Mouse (Mus musculus): ENCODE data around the gene Mrps18a.

The Mrps18a gene

GRCm38 (mm10) chr17:46101906-46102305, 8.9 kb upstream of the Mrps18a start:
- in situ Hi-C loops (cut with MboI, MseI): no loop called here

GRCm38 (mm10) chr17:46102608-46103159, 8.1 kb upstream of the Mrps18a start:
- in situ Hi-C loops (cut with MboI, MseI): no loop called here

- in situ Hi-C loops (cut with MboI, MseI): no loop called here
Measured at GRCm38 (mm10) chr17:46104487-46104886, 6.3 kb upstream of the Mrps18a start.

GRCm38 (mm10) chr17:46108286-46108685, 2.5 kb upstream of the Mrps18a start:
- in situ Hi-C loops (cut with MboI, MseI): no loop called here

- in situ Hi-C loops (cut with MboI, MseI): loop anchor here (5.0 kb wide), 1 partner anchor 388 kb away; no protein-coding TSS in a partner anchor
Measured at GRCm38 (mm10) chr17:46115489-46115888, 4.7 kb downstream of the Mrps18a start.

GRCm38 (mm10) chr17:46116138-46116537, 5.4 kb downstream of the Mrps18a start:
- in situ Hi-C loops (cut with MboI, MseI): loop anchor here (5.0 kb wide), 1 partner anchor 389 kb away; no protein-coding TSS in a partner anchor

- in situ Hi-C loops (cut with MboI, MseI): loop anchor here (5.0 kb wide), 1 partner anchor 390 kb away; no protein-coding TSS in a partner anchor
Measured at GRCm38 (mm10) chr17:46116881-46117280, 6.1 kb downstream of the Mrps18a start.

GRCm38 (mm10) chr17:46117623-46118422, 7.0 kb downstream of the Mrps18a start:
- in situ Hi-C loops (cut with MboI, MseI): loop anchor here (5.0 kb wide), 1 partner anchor 391 kb away; no protein-coding TSS in a partner anchor

GRCm38 (mm10) chr17:46118423-46118850, 7.7 kb downstream of the Mrps18a start:
- in situ Hi-C loops (cut with MboI, MseI): loop anchor here (5.0 kb wide), 1 partner anchor 391 kb away; no protein-coding TSS in a partner anchor

- in situ Hi-C loops (cut with MboI, MseI): loop anchor here (5.0 kb wide), 1 partner anchor 392 kb away; no protein-coding TSS in a partner anchor
Measured at GRCm38 (mm10) chr17:46119641-46120040, 8.9 kb downstream of the Mrps18a start.

- in situ Hi-C loops (cut with MboI, MseI): no loop called here
Measured at GRCm38 (mm10) chr17:46122791-46123190, 12.0 kb downstream of the Mrps18a start.

GRCm38 (mm10) chr17:46123285-46123684, 12.5 kb downstream of the Mrps18a start:
- in situ Hi-C loops (cut with MboI, MseI): no loop called here

GRCm38 (mm10) chr17:46123953-46124700, 13.3 kb downstream of the Mrps18a start:
- in situ Hi-C loops (cut with MboI, MseI): no loop called here

GRCm38 (mm10) chr17:46126608-46127007, 15.8 kb downstream of the Mrps18a start:
- in situ Hi-C loops (cut with MboI, MseI): no loop called here

- in situ Hi-C loops (cut with MboI, MseI): no loop called here
Measured at GRCm38 (mm10) chr17:46127814-46128493, 17.2 kb downstream of the Mrps18a start.

- in situ Hi-C loops (cut with MboI, MseI): no loop called here
Measured at GRCm38 (mm10) chr17:46129741-46130498, 19.1 kb downstream of the Mrps18a start.

GRCm38 (mm10) chr17:46132058-46132718, 21.4 kb downstream of the Mrps18a start:
- in situ Hi-C loops (cut with MboI, MseI): no loop called here

GRCm38 (mm10) chr17:46132862-46133261, 22.1 kb downstream of the Mrps18a start:
- in situ Hi-C loops (cut with MboI, MseI): no loop called here

- in situ Hi-C loops (cut with MboI, MseI): no loop called here
Measured at GRCm38 (mm10) chr17:46138563-46139236, 27.9 kb downstream of the Mrps18a start.

- in situ Hi-C loops (cut with MboI, MseI): no loop called here
Measured at GRCm38 (mm10) chr17:46139872-46140271, 29.1 kb downstream of the Mrps18a start.
